Mouse (Mus musculus) cortical plate, adult 2 months (tissue): ENCODE data around the gene Ang.

ENCODE experiments used
- CTCF ChIP-seq: fragments of 200-500 bp; IDR thresholded peaks from 2 replicates; pipeline ENCODE4 v1.5.1; 2011; ENCODE audit warnings: mild to moderate bottlenecking, control low read depth, low read length; ENCODE audit not compliant: insufficient read depth; ENCODE audit errors: extremely low read depth
- POLR2A ChIP-seq: fragments of 200-500 bp; IDR thresholded peaks from 2 replicates; pipeline ENCODE4 v1.6.1; 2011; ENCODE audit warnings: mild to moderate bottlenecking, low read length, control low read depth; ENCODE audit not compliant: insufficient read depth; ENCODE audit errors: extremely low read depth

DNA sequence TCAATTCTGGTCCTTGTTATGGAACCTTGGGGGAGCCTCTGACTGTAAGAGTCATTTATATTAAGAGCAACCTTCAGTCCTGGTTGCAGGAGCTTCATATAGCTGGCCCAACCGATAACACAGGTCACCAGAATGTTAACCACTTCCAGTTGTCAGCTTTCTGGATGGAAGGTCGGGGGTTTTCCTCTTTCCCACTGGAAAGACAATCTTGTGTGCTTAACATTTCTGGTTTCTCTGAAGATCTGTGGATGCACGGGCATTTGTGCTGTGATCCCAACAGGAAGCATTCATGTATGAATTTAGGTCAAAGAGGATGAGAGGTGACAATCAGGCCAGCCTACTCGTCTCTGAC is 38.6 kb downstream of the Ang start:
- TF ChIP-seq CTCF (no peak), POLR2A (no peak)
